Mouse (Mus musculus) stomach, embryonic 15.5 days (tissue): Measurements from ENCODE around the gene Adamts20. TPM values are rescaled to one million over a fixed set of nuclear protein-coding genes. Genes with fewer than 3 reads are reported as not detected.

Experiments
- ATAC-seq: fragments of 200-750 bp; cut with Nextera tagmentation; 2 replicates; pipeline ENCODE4 v1.8.0; 2017; ENCODE audit warnings: low read depth, moderate number of reproducible peaks, moderate TSS enrichment; ENCODE audit not compliant: insufficient read depth, low FRiP score
- H3K27ac ChIP-seq: fragments of 300-500 bp; sonication (generic); 2 replicates; pipeline ENCODE4 v1.5.1; 2015; ENCODE audit warnings: mild to moderate bottlenecking, inconsistent platforms
- H3K27me3 ChIP-seq: fragments of 300-500 bp; sonication (generic); replicated peaks from 2 replicates; pipeline ENCODE4 v1.6.1; 2015; ENCODE audit warnings: inconsistent platforms
- H3K36me3 ChIP-seq: fragments of 300-500 bp; sonication (generic); 2 replicates; pipeline ENCODE4 v1.6.1; 2015; ENCODE audit warnings: inconsistent platforms
- H3K4me1 ChIP-seq: fragments of 300-500 bp; sonication (generic); 2 replicates; pipeline ENCODE4 v1.6.1; 2015; ENCODE audit warnings: inconsistent platforms
- H3K4me2 ChIP-seq: fragments of 300-500 bp; sonication (generic); 2 replicates; pipeline ENCODE4 v1.6.1; 2015; ENCODE audit warnings: mild to moderate bottlenecking, inconsistent platforms
- H3K4me3 ChIP-seq: fragments of 300-500 bp; sonication (generic); replicated peaks from 2 replicates; pipeline ENCODE4 v1.5.1; 2015; ENCODE audit warnings: inconsistent platforms
- H3K9ac ChIP-seq: fragments of 300-500 bp; sonication (generic); 2 replicates; pipeline ENCODE4 v1.6.1; 2015; ENCODE audit warnings: inconsistent platforms
- H3K9me3 ChIP-seq: fragments of 300-500 bp; sonication (generic); 2 replicates; pipeline ENCODE4 v1.6.1; 2016; ENCODE audit warnings: inconsistent platforms
- WGBS: fragments of 180-500 bp; shearing (Covaris S2); methylation state at CpG from one replicate; pipeline ENCODE4 v1.1.7; 2015; 5-methylcytosine and 5-hydroxymethylcytosine counted together
- polyA plus RNA-seq: library from polyadenylated mRNA; unstranded; fragments of >200 nt; fragmentation: Nextera tagmentation; extraction: Ambion mirVana; gene quantifications from 2 replicates; pipeline ENCODE4 v1.2.1, GENCODE M21; 2015

Gene Adamts20
- polyA plus RNA-seq, 1 experiment from 2014 or later: 3.3 TPM

GRCm38 (mm10) chr15:94263241-94263640 is 202.0 kb downstream of the Adamts20 start:
- no peaks in the 10 kb centered on the region for H3K4me1 ChIP-seq
- H3K27ac ChIP-seq: no peak overlapping the region
- H3K4me3 ChIP-seq: no peak overlapping the region
- no peaks in the 10 kb centered on the region for H3K36me3 ChIP-seq
- no peak overlapping the region for H3K9ac ChIP-seq
- no peaks in the 10 kb centered on the region for H3K27me3 ChIP-seq
- no peaks in the 10 kb centered on the region for H3K9me3 ChIP-seq
- no peak for ATAC-seq
- no peak overlapping the region for H3K4me2 ChIP-seq
- 56% methylated on average over 10 of the region's 10 CpGs for WGBS

- Histone ChIP-seq H3K4me1 (no peaks in the 10 kb centered on the region), H3K4me3 (no peak overlapping the region), H3K36me3 (no peaks in the 10 kb centered on the region), H3K27ac (no peak overlapping the region), H3K27me3 (no peaks in the 10 kb centered on the region), H3K9me3 (no peaks in the 10 kb centered on the region), H3K9ac (no peak overlapping the region), H3K4me2 (no peak overlapping the region)
- WGBS: 91% methylated on average over 4 of the region's 4 CpGs
- ATAC-seq: no peak
Observed at GRCm38 (mm10) chr15:94259497-94259896, 205.7 kb downstream of the Adamts20 start.

DNA sequence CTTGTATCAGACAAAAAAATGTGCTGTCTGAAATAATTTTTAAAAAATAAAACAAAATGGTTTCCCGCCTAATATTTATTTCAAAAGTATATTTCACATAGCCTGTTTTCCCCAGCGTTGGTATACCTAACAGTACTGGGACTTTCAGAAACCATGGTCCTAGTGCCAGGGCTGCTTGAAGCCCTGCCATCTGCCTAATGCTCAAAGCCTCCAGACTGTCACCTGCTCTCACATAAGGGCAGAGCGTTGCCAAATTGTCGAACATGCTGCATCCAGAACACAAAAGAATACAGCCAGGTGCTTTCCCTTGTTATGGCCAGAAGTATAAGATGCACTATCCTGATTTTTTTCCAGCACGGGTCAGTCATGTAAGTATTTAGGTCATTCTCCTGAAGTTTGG is 209.7 kb downstream of the Adamts20 start:
- no peak for ATAC-seq

GRCm38 (mm10) chr15:94254861-94255516 is 210.2 kb downstream of the Adamts20 start:
- Histone ChIP-seq H3K4me3 (no peak overlapping the region), H3K27ac (no peak overlapping the region), H3K9me3 (no peaks in the 10 kb centered on the region), H3K4me2 (no peak overlapping the region), H3K27me3 (no peaks in the 10 kb centered on the region), H3K36me3 (no peaks in the 10 kb centered on the region), H3K9ac (no peak overlapping the region), H3K4me1 (no peaks in the 10 kb centered on the region)
- 67% methylated on average over 3 of the region's 3 CpGs for WGBS
- no peak for ATAC-seq

More for the DNA sequence above, 209.7 kb downstream of the Adamts20 start:
- no peak overlapping the region for H3K27ac ChIP-seq
- no peaks in the 10 kb centered on the region for H3K4me1 ChIP-seq
- H3K36me3 ChIP-seq: no peaks in the 10 kb centered on the region
- 87% methylated on average over 5 of the region's 5 CpGs for WGBS
- H3K4me3 ChIP-seq: no peak overlapping the region
- no peaks in the 10 kb centered on the region for H3K9me3 ChIP-seq
- H3K9ac ChIP-seq: no peak overlapping the region
- H3K27me3 ChIP-seq: no peaks in the 10 kb centered on the region
- H3K4me2 ChIP-seq: no peak overlapping the region

- H3K9ac ChIP-seq: no peak overlapping the region
- no peak overlapping the region for H3K27ac ChIP-seq
- no peak overlapping the region for H3K4me2 ChIP-seq
- H3K36me3 ChIP-seq: no peaks in the 10 kb centered on the region
- H3K4me3 ChIP-seq: no peak overlapping the region
- no peak for ATAC-seq
- 78% methylated on average over 14 of the region's 14 CpGs for WGBS
- H3K9me3 ChIP-seq: no peaks in the 10 kb centered on the region
- H3K4me1 ChIP-seq: peaks cover 4% of the 10 kb centered on the region; the same call in 1 of the 2 replicates
- H3K27me3 ChIP-seq: no peaks in the 10 kb centered on the region
Observed at GRCm38 (mm10) chr15:94254091-94254860, 210.9 kb downstream of the Adamts20 start.

GRCm38 (mm10) chr15:94252962-94253712 is 212.1 kb downstream of the Adamts20 start:
- Histone ChIP-seq H3K9me3 (no peaks in the 10 kb centered on the region), H3K27ac (peak overlapping the region; percentile 62), H3K9ac (no peak overlapping the region), H3K4me2 (no peak overlapping the region), H3K4me1 (peaks cover 8% of the 10 kb centered on the region; the same call in 1 of the 2 replicates), H3K27me3 (no peaks in the 10 kb centered on the region), H3K4me3 (no peak overlapping the region), H3K36me3 (no peaks in the 10 kb centered on the region)
- WGBS: 44% methylated on average over 13 of the region's 13 CpGs
- ATAC-seq: no peak

GRCm38 (mm10) chr15:94249766-94250165 is 215.5 kb downstream of the Adamts20 start:
- no peaks in the 10 kb centered on the region for H3K27me3 ChIP-seq
- no peak overlapping the region for H3K4me2 ChIP-seq
- H3K9ac ChIP-seq: no peak overlapping the region
- H3K4me3 ChIP-seq: no peak overlapping the region
- no peak for ATAC-seq
- WGBS: 32% methylated on average over 8 of the region's 8 CpGs
- peaks cover 8% of the 10 kb centered on the region for H3K4me1 ChIP-seq
- peak overlapping the region; percentile 61 for H3K27ac ChIP-seq
- no peaks in the 10 kb centered on the region for H3K9me3 ChIP-seq
- H3K36me3 ChIP-seq: no peaks in the 10 kb centered on the region

GRCm38 (mm10) chr15:94248386-94248785 is 216.8 kb downstream of the Adamts20 start:
- no peak overlapping the region for H3K4me2 ChIP-seq
- H3K9me3 ChIP-seq: no peaks in the 10 kb centered on the region
- H3K27me3 ChIP-seq: no peaks in the 10 kb centered on the region
- 47% methylated on average over 6 of the region's 6 CpGs for WGBS
- no peak for ATAC-seq
- peak overlapping the region; percentile 61; the same call in 1 of the 2 replicates for H3K27ac ChIP-seq
- H3K9ac ChIP-seq: no peak overlapping the region
- H3K4me1 ChIP-seq: peaks cover 8% of the 10 kb centered on the region
- H3K4me3 ChIP-seq: no peak overlapping the region
- H3K36me3 ChIP-seq: no peaks in the 10 kb centered on the region

DNA sequence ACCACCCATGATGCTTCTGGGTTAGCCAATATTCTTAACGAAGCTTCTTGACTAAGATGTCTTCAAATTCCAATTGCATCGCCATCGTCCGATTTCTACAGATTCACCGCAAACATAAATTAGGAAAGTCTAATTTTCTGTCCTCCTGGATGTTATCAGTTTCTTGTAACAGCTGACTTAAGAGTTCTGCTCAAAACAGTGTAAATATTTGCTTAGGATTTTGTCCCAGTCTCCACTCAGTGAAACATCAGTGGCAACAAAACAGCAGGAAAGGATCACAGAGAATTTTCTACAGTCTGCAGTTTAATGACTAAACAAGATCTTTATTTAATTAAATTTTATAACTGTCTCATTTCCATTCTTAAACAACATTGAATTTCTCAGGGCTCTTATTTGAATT is 218.5 kb downstream of the Adamts20 start:
- Histone ChIP-seq H3K27ac (0 out of 2 replicates have a peak overlapping the region, but pooled peaks have one; percentile 60), H3K9me3 (no peaks in the 10 kb centered on the region), H3K4me2 (no peak overlapping the region), H3K4me3 (no peak overlapping the region), H3K9ac (no peak overlapping the region), H3K4me1 (peaks cover 8% of the 10 kb centered on the region), H3K36me3 (no peaks in the 10 kb centered on the region), H3K27me3 (no peaks in the 10 kb centered on the region)
- WGBS: 62% methylated on average over 5 of the region's 5 CpGs
- no peak for ATAC-seq

GRCm38 (mm10) chr15:94244336-94244735 is 220.9 kb downstream of the Adamts20 start:
- Histone ChIP-seq H3K9me3 (no peaks in the 10 kb centered on the region), H3K9ac (no peak overlapping the region), H3K4me1 (peaks cover 4% of the 10 kb centered on the region; the same call in 1 of the 2 replicates), H3K27me3 (no peaks in the 10 kb centered on the region), H3K27ac (no peak overlapping the region), H3K4me3 (no peak overlapping the region), H3K36me3 (no peaks in the 10 kb centered on the region), H3K4me2 (no peak overlapping the region)
- 76% methylated on average over 2 of the region's 2 CpGs for WGBS
- no peak for ATAC-seq

GRCm38 (mm10) chr15:94242133-94242532 is 223.1 kb downstream of the Adamts20 start:
- no peak for ATAC-seq
- no peak overlapping the region for H3K27ac ChIP-seq
- no peaks in the 10 kb centered on the region for H3K36me3 ChIP-seq
- no peaks in the 10 kb centered on the region for H3K9me3 ChIP-seq
- 88% methylated on average over 1 of the region's 1 CpGs for WGBS
- no peaks in the 10 kb centered on the region for H3K27me3 ChIP-seq
- H3K4me2 ChIP-seq: no peak overlapping the region
- H3K9ac ChIP-seq: no peak overlapping the region
- H3K4me3 ChIP-seq: no peak overlapping the region
- no peaks in the 10 kb centered on the region for H3K4me1 ChIP-seq

- no peaks in the 10 kb centered on the region for H3K9me3 ChIP-seq
- no peak overlapping the region for H3K9ac ChIP-seq
- no peaks in the 10 kb centered on the region for H3K4me1 ChIP-seq
- H3K36me3 ChIP-seq: no peaks in the 10 kb centered on the region
- WGBS: 82% methylated on average over 4 of the region's 4 CpGs
- ATAC-seq: no peak
- no peak overlapping the region for H3K4me3 ChIP-seq
- H3K4me2 ChIP-seq: no peak overlapping the region
- H3K27ac ChIP-seq: no peak overlapping the region
- no peaks in the 10 kb centered on the region for H3K27me3 ChIP-seq
Observed at GRCm38 (mm10) chr15:94239637-94240036, 225.6 kb downstream of the Adamts20 start.
